Mouse (Mus musculus) testis, postnatal 14 days (tissue): Measurements from ENCODE around the gene Mrpl51.

Experiments used
- DNase-seq: peaks from one replicate; pipeline ENCODE4 v3.0.0; 2021; ENCODE audit warnings: low spot score

Mrpl51 gene

GRCm38 (mm10) chr6:125232516-125232915, 40.9 kb downstream of the Mrpl51 start:
- no peak for DNase-seq

DNA sequence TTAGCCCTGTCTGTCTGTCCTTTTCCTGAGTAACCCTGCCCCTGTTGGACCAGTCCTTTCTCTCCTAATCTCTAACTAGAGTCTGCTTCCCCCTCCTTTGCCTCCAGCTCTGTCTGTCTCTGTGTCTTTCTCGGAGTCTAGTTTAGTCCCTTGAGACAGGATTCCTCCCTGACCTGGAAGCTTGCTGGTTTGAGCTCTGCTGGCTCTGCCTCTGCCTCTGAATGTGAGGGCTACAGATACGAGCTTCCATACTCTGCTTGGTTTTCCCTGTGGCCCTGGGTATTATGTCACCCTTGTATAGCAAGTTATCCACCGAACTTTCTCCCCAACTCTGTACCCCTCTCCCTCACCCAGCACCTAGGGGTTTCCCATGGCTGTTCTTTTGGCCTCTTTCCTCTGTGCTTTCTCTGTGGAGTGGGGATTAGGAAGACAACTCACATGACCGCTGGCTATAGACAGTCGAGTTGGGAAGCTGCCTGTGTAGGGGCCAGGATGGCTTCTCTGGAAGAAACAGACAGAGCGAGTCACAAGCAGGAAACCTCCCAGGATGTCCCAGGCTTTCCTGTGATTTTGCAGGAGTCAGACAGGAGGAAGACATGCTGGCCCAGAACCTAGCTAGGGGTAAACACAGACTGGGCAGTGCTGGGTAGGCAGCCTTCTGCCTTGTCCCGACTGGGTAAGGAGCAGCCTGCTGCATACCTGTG, 42.4 kb downstream of the Mrpl51 start:
- no peak for DNase-seq

- no peak for DNase-seq
Measured at GRCm38 (mm10) chr6:125234520-125234828, 42.9 kb downstream of the Mrpl51 start.

DNA sequence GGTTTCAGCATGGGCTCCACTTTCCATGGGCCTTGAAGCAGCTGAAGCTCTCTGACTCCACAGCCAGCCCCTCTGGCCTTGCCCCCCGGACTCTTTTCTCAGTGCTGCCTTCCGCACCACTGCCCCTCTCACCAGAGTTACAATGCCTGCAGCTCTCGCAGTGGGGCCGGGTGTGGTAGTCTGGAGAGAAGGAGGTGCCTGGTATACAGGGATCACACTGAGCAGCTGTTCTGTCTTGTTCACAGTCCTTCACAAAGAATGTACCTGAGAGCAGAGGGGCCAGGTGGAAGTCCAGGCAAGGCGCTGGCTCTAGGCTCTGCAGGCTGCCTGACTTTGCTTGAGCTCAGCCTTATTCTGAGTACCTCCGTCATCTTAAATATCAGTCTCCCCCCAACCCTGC, 44.7 kb downstream of the Mrpl51 start:
- no peak for DNase-seq

- no peak for DNase-seq
Measured at GRCm38 (mm10) chr6:125236782-125237181, 45.2 kb downstream of the Mrpl51 start, which contains the start of gene Cd27. Gene Cd27 (minus strand): TSS chr6:125237010.

DNA sequence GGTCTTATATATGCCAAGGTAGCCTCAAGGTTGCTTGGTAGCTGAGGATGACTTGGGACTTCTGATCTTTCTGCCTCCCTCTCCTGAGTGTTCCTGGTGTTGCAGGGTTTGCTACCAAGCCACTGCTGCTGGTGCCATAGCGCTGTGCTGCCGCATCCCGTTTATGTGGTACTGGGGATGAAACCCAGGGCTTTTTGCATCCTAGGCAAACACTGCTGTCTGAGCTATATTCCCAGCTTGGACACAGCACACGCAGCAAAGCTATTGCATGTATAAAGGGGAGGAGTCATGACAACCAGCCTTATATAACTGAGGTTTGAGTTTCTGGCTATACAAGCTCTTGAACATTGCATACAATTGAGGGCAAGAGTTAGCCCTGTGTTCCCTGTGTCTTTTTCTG, 45.8 kb downstream of the Mrpl51 start:
- DNase-seq, result no peak

DNA sequence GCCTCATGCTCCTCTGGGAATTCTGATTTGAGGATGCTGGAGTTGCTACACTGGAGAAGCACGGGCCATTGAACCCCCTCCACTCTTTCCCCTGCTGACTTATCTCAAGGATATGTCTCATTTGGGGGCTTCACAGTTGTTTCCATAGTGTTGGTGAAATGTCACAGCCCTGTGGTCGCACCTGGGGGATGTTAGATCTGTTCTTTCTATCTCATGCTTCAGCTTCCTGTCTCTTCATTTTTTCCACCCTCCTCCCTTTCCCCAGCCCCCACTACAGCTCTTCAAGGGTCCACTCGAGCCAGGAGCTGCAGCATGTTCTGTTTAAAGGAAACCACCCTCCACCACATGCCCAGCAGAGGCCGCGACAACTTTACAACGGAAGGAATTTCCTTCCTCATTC, 46.8 kb downstream of the Mrpl51 start:
- no peak for DNase-seq

GRCm38 (mm10) chr6:125239547-125239946, 47.9 kb downstream of the Mrpl51 start:
- DNase-seq, result no peak

GRCm38 (mm10) chr6:125240617-125241016, 49.0 kb downstream of the Mrpl51 start:
- no peak for DNase-seq

DNA sequence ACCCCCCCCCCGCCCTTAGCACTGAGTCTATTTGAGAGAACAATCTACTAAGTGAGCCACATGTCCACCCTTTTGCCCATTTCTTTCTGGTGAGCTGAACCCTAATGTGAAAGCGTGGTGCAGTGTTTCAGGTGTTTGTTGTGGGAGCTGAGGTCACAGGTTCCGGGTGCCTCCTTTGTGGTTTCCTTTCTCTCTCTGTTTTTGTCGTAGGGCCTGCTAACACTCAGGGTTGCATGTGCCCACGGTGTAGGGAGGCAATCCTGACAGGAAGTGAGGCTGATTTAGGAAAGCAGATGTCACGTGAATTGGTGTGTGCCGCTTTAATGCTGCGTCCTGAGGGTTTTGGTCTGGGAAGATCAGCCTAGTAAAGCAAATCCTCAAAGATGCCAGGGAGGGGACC, 50.0 kb downstream of the Mrpl51 start:
- DNase-seq, result no peak

- DNase-seq, result no peak
Measured at GRCm38 (mm10) chr6:125244551-125244950, 53.0 kb downstream of the Mrpl51 start.
